Mouse (Mus musculus) forebrain, embryonic 13.5 days (tissue): ENCODE data around the gene Raver1. TPM values are rescaled to one million over a fixed set of nuclear protein-coding genes. Genes with fewer than 3 reads are reported as not detected.
A peak's percentile ranks its signal among the peaks of the same experiment; 100 is the strongest.

Source experiments
- ATAC-seq: fragments of 200-750 bp; cut with Nextera tagmentation; 2 replicates; pipeline ENCODE4 v1.8.0; 2017
- H3K27ac ChIP-seq: fragments of 300-500 bp; sonication (generic); 2 replicates; pipeline ENCODE4 v1.5.1; 2015; ENCODE audit warnings: inconsistent platforms, mild to moderate bottlenecking, moderate library complexity
- H3K27me3 ChIP-seq: fragments of 300-500 bp; sonication (generic); 2 replicates; pipeline ENCODE4 v1.6.1; 2015; ENCODE audit warnings: mild to moderate bottlenecking, inconsistent platforms
- H3K36me3 ChIP-seq: fragments of 300-500 bp; sonication (generic); 2 replicates; pipeline ENCODE4 v1.6.1; 2015; ENCODE audit warnings: mild to moderate bottlenecking, inconsistent platforms; ENCODE audit not compliant: poor library complexity, severe bottlenecking
- H3K4me1 ChIP-seq: fragments of 300-500 bp; sonication (generic); 2 replicates; pipeline ENCODE4 v1.6.1; 2015; ENCODE audit warnings: inconsistent platforms
- H3K4me2 ChIP-seq: fragments of 300-500 bp; sonication (generic); 2 replicates; pipeline ENCODE4 v1.6.1; 2015; ENCODE audit warnings: inconsistent platforms, mild to moderate bottlenecking, moderate library complexity
- H3K4me3 ChIP-seq: fragments of 300-500 bp; sonication (generic); 2 replicates; pipeline ENCODE4 v1.5.1; 2015; ENCODE audit warnings: mild to moderate bottlenecking, inconsistent platforms
- H3K9ac ChIP-seq: fragments of 300-500 bp; sonication (generic); 2 replicates; pipeline ENCODE4 v1.6.1; 2015; ENCODE audit warnings: mild to moderate bottlenecking, inconsistent platforms
- H3K9me3 ChIP-seq: fragments of 300-500 bp; sonication (generic); replicated peaks from 2 replicates; pipeline ENCODE4 v1.6.1; 2016; ENCODE audit warnings: inconsistent platforms
- WGBS: fragments of 180-500 bp; shearing (Covaris S2); methylation state at CpG from one replicate; pipeline ENCODE4 v1.1.7; 2015; 5-methylcytosine and 5-hydroxymethylcytosine counted together
- polyA plus RNA-seq: library from polyadenylated mRNA; unstranded; fragments of >200 nt; fragmentation: Nextera tagmentation; extraction: Ambion mirVana; gene quantifications from 2 replicates; pipeline ENCODE4 v1.2.1, GENCODE M21; 2015

Gene Raver1
- polyA plus RNA-seq, 1 experiment from 2014 or later: 41.0 TPM

DNA sequence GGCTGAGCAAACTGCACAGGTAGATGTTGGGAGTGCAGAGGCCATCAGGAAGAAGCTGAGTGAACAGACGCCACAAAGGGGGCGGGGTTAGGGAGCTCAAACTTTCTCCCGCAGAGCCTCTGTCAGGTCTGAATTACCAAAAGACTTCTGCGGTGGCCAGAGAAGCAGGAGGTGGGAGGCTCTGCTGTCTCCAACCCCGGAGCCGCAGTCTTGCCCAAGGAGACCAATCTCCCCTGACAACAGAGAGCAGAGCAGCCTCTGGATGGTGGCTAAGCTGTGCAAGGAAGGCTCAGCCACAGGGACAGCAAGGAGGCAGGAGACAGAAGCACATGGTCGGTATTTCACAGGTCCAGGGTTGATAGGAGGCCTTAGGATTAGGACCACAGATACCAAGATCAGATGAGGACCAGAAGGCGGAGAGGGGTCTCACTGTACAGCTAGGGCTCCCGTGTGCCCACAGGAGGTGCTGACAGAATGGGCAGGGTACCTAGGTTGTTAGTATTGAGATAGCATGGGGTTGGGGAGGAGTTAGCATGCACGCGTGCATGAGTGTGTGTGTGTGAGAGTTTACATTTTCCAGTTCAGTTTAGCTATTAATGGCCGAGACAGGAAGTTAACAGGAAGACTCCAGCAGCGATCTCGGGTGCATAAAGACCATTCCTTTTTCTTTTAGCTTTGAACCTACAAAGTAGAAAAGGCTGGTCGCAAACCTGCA, 8.8 kb upstream of the Raver1 start:
- no peak overlapping the region for H3K9ac ChIP-seq
- no peak overlapping the region for H3K4me2 ChIP-seq
- 46% methylated on average over 15 of the region's 15 CpGs for WGBS
- H3K27ac ChIP-seq: no peak overlapping the region
- H3K4me1 ChIP-seq: no peaks in the 10 kb centered on the region
- H3K4me3 ChIP-seq: no peak overlapping the region
- no peaks in the 10 kb centered on the region for H3K27me3 ChIP-seq
- H3K9me3 ChIP-seq: no peaks in the 10 kb centered on the region
- ATAC-seq: no peak
- H3K36me3 ChIP-seq: 0 out of 2 replicates have a peak, but pooled peaks cover 5% of the 10 kb centered on the region

DNA sequence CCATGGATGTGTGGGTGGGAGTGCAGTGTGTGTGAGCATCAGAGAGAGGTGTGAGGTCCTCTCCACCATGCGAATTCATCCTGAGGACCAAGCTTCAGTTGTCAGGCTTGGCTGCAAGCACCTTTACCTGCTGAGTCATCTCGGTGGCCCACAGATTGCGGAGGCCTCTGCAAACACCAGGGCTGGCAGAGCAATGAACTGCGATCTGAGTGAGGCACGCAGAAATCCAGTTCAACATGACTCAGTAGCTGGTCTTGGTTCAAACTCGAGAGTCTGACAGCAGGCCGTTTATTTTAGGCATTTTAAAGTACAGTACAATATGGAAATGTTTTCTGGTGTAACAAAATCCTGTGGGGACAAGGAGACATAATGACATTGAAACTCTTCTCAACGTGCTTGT, 6.0 kb upstream of the Raver1 start:
- ATAC-seq: no peak
- Histone ChIP-seq H3K27ac (no peak overlapping the region), H3K36me3 (0 out of 2 replicates have a peak, but pooled peaks cover 3% of the 10 kb centered on the region), H3K4me1 (no peaks in the 10 kb centered on the region), H3K4me2 (no peak overlapping the region), H3K9me3 (no peaks in the 10 kb centered on the region), H3K4me3 (no peak overlapping the region), H3K9ac (no peak overlapping the region), H3K27me3 (no peaks in the 10 kb centered on the region)
- 89% methylated on average over 8 of the region's 8 CpGs for WGBS

GRCm38 (mm10) chr9:21095958-21096357, 4.2 kb upstream of the Raver1 start:
- peaks cover 2% of the 10 kb centered on the region for H3K4me1 ChIP-seq
- no peaks in the 10 kb centered on the region for H3K36me3 ChIP-seq
- no peak overlapping the region for H3K27ac ChIP-seq
- ATAC-seq: no peak
- H3K4me3 ChIP-seq: no peak overlapping the region
- H3K27me3 ChIP-seq: no peaks in the 10 kb centered on the region
- no peak overlapping the region for H3K4me2 ChIP-seq
- H3K9ac ChIP-seq: peak overlapping the region; percentile 16; the same call in 1 of the 2 replicates
- WGBS: 56% methylated on average over 4 of the region's 4 CpGs
- H3K9me3 ChIP-seq: no peaks in the 10 kb centered on the region

GRCm38 (mm10) chr9:21093423-21093822, 1.6 kb upstream of the Raver1 start:
- peaks cover 20% of the 10 kb centered on the region for H3K4me1 ChIP-seq

GRCm38 (mm10) chr9:21090972-21091706, 669 bp downstream of the Raver1 start:
- Histone ChIP-seq H3K9ac (peak overlapping the region; percentile 78), H3K4me1 (peaks cover 20% of the 10 kb centered on the region), H3K27me3 (no peaks in the 10 kb centered on the region), H3K36me3 (peaks cover 44% of the 10 kb centered on the region), H3K27ac (peak overlapping the region; percentile 85), H3K4me2 (peak overlapping the region; percentile 91), H3K9me3 (no peaks in the 10 kb centered on the region), H3K4me3 (peak overlapping the region; percentile 70)
- no peak for ATAC-seq
- WGBS: 3% methylated on average over 24 of the region's 24 CpGs

More at GRCm38 (mm10) chr9:21093423-21093822, 1.6 kb upstream of the Raver1 start:
- H3K9ac ChIP-seq: no peak overlapping the region
- H3K4me2 ChIP-seq: no peak overlapping the region
- H3K27me3 ChIP-seq: no peaks in the 10 kb centered on the region
- H3K4me3 ChIP-seq: no peak overlapping the region
- WGBS: 96% methylated on average over 9 of the region's 9 CpGs
- H3K27ac ChIP-seq: no peak overlapping the region
- no peaks in the 10 kb centered on the region for H3K9me3 ChIP-seq
- peaks cover 21% of the 10 kb centered on the region for H3K36me3 ChIP-seq
- ATAC-seq: no peak

GRCm38 (mm10) chr9:21090537-21090936, 1.3 kb downstream of the Raver1 start:
- no peak for ATAC-seq
- WGBS: 93% methylated on average over 1 of the region's 1 CpGs

DNA sequence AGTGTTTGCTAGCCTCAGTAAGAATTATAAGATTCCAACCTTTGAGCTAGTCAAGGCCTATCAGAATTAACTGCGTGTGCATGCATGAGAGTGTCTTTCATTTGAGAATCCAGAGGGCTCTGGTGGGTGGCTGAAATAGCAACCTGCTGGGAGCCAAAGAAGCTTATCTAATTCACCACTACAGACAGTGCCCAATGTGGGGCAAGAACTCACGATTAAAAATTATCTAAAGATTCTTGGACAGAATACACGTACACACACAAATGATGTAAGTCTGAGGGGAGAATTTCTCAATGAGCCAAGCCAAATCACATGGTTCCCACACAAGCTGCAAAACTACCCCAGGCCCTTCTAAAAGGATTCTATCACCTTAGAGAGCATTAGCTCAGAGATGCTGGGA, 8.5 kb downstream of the Raver1 start:
- no peak for ATAC-seq
- no peak overlapping the region for H3K27ac ChIP-seq
- H3K36me3 ChIP-seq: peaks cover 94% of the 10 kb centered on the region
- WGBS: 75% methylated on average over 3 of the region's 3 CpGs
- H3K4me3 ChIP-seq: no peak overlapping the region
- H3K4me2 ChIP-seq: no peak overlapping the region
- H3K9me3 ChIP-seq: no peaks in the 10 kb centered on the region
- no peaks in the 10 kb centered on the region for H3K4me1 ChIP-seq
- H3K27me3 ChIP-seq: no peaks in the 10 kb centered on the region
- H3K9ac ChIP-seq: no peak overlapping the region

More at GRCm38 (mm10) chr9:21090537-21090936, 1.3 kb downstream of the Raver1 start:
- peak overlapping the region; percentile 78 for H3K9ac ChIP-seq
- no peaks in the 10 kb centered on the region for H3K27me3 ChIP-seq
- H3K36me3 ChIP-seq: peaks cover 50% of the 10 kb centered on the region
- peak overlapping the region; percentile 91 for H3K4me2 ChIP-seq
- H3K4me3 ChIP-seq: peak overlapping the region; percentile 70
- H3K27ac ChIP-seq: no peak overlapping the region; the same call in 1 of the 2 replicates
- peaks cover 20% of the 10 kb centered on the region for H3K4me1 ChIP-seq
- no peaks in the 10 kb centered on the region for H3K9me3 ChIP-seq

- H3K27ac ChIP-seq: no peak overlapping the region
- H3K9me3 ChIP-seq: no peaks in the 10 kb centered on the region
- no peaks in the 10 kb centered on the region for H3K27me3 ChIP-seq
- H3K4me3 ChIP-seq: no peak overlapping the region
- ATAC-seq: no peak
- H3K36me3 ChIP-seq: peaks cover 94% of the 10 kb centered on the region
- H3K4me1 ChIP-seq: no peaks in the 10 kb centered on the region
- no peak overlapping the region for H3K4me2 ChIP-seq
- WGBS: 90% methylated on average over 9 of the region's 9 CpGs
- H3K9ac ChIP-seq: no peak overlapping the region
Observed at GRCm38 (mm10) chr9:21081127-21081526, 10.7 kb downstream of the Raver1 start.

GRCm38 (mm10) chr9:21075625-21076024, 16.2 kb downstream of the Raver1 start:
- Histone ChIP-seq H3K27me3 (no peaks in the 10 kb centered on the region), H3K9ac (no peak overlapping the region), H3K9me3 (no peaks in the 10 kb centered on the region), H3K4me2 (no peak overlapping the region), H3K27ac (no peak overlapping the region), H3K4me1 (peaks cover 18% of the 10 kb centered on the region), H3K36me3 (peaks cover 67% of the 10 kb centered on the region), H3K4me3 (no peak overlapping the region)
- WGBS: 90% methylated on average over 3 of the region's 3 CpGs
- no peak for ATAC-seq

DNA sequence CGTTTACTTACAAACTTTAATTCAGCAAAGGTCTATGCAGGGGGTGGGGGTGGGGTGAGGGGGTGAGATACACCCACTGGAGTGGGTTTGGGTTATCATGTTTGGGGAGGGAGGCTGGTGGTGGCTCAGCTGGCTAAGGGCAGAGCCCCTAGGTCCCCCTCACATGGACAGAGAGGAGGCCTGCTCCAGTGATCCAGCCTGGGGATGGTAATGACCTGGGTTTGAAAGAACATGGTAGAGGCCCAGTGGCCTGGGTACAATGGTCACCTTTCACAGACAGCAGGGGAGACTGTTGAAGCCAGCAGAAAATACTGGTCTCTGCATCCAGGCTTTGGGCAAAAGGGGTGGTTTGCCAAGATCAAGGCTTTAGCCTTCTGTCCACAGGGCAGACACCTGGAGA, 17.6 kb downstream of the Raver1 start:
- Histone ChIP-seq H3K27me3 (no peaks in the 10 kb centered on the region), H3K27ac (no peak overlapping the region), H3K4me1 (peaks cover 18% of the 10 kb centered on the region), H3K4me3 (no peak overlapping the region), H3K36me3 (peaks cover 52% of the 10 kb centered on the region), H3K9ac (no peak overlapping the region), H3K4me2 (0 out of 2 replicates have a peak overlapping the region, but pooled peaks have one; percentile 91), H3K9me3 (no peaks in the 10 kb centered on the region)
- 90% methylated on average over 1 of the region's 1 CpGs for WGBS
- no peak for ATAC-seq

DNA sequence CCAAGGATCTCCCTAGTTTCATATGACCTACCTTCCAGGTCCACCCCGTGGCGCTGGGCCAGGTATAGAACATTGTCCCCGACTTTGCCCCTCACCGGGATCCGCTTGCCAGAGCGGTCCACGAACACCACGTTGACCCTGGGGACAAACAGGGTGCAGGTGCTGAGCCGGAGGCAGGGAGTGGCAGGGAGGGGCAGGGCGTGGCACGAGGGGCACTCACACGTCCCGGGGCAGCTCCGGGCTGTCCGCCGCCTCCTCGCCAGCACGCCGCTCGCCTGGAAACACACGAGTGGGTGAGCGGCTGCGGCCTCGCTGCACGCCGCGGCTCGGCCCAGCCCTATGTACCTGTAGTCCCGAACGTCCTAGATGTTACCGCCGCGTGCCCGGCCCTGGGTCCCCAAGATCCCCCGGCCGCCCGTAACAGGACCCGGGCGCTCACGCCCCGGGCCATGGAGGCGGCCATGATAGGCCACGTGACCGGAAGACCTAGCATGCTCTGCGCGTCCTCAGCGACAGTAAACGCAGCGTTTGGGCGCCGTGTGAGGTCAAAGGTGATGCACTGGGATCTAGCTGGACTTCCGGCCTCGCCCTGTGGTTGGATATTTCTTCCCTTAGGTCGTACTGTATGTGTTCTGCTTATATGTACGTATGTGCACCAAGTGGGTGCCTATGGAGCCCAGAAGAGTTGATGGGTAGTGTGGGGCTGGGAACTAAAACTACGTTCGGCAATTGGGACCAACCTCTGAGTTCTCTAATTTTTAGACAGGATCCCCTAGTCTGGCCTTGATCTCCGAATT, 18.6 kb downstream of the Raver1 start, which contains the start of the genes Gm49373 and Fdx1l:
Gene Gm49373, minus strand, starts transcription at position 53 of the 797 bp plus-strand sequence.
Gene Fdx1l, minus strand, starts transcription at position 571 of the 797 bp plus-strand sequence.
- Histone ChIP-seq H3K4me3 (peak within 1 kb of the TSS; percentile 86), H3K27ac (0 out of 2 replicates have a peak within 1 kb of the TSS, but pooled peaks have one; percentile 12), H3K9ac (peak within 1 kb of the TSS; percentile 87), H3K4me2 (peak within 1 kb of the TSS; percentile 91), H3K27me3 (no peaks in the 10 kb centered on the region), H3K36me3 (peaks cover 43% of the 10 kb centered on the region), H3K9me3 (no peaks in the 10 kb centered on the region), H3K4me1 (peaks cover 18% of the 10 kb centered on the region)
- WGBS: 3% methylated on average over 57 of the region's 58 CpGs
- ATAC-seq: peak; percentile 95
